Mouse (Mus musculus): ENCODE measurements around the gene Tex46. TPM values are rescaled to one million over a fixed set of nuclear protein-coding genes. Genes with fewer than 3 reads are reported as not detected.

Gene Tex46
- not detected in 2 replicates for polyA plus RNA-seq (2015; fragmentation: Nextera tagmentation; extraction: Ambion mirVana)

- Histone ChIP-seq H3K36me3 (no peaks in the 10 kb centered on the region), H3K27ac (replicated peaks) (no peak within 1 kb of the TSS), H3K9me3 (no peaks in the 10 kb centered on the region), H3K4me1 (no peaks in the 10 kb centered on the region), H3K27me3 (replicated peaks) (no peaks in the 10 kb centered on the region), H3K9ac (no peak within 1 kb of the TSS), H3K4me2 (no peak within 1 kb of the TSS), H3K4me3 (no peak within 1 kb of the TSS)
- ATAC-seq (ENCODE audit: extremely low read depth, insufficient number of reproducible peaks, low FRiP score, low TSS enrichment) = no peak
- 53% methylated on average over 4 of the region's 4 CpGs for WGBS
These were observed at the start of gene Tex46 for GRCm38 (mm10) chr4:136610387-136610856. TSS of gene Tex46 (plus strand) at chr4:136610437.

- no peak for ATAC-seq (ENCODE audit: extremely low read depth, insufficient number of reproducible peaks, low FRiP score, low TSS enrichment)
- Histone ChIP-seq H3K27ac (replicated peaks) (no peak overlapping the region), H3K36me3 (peaks cover 95% of the 10 kb centered on the region), H3K27me3 (replicated peaks) (no peaks in the 10 kb centered on the region), H3K9ac (no peak overlapping the region), H3K4me3 (no peak overlapping the region), H3K4me1 (peaks cover 22% of the 10 kb centered on the region), H3K4me2 (no peak overlapping the region), H3K9me3 (no peaks in the 10 kb centered on the region)
- WGBS = 88% methylated on average over 6 of the region's 6 CpGs
These were observed 47.5 kb upstream of the Tex46 start for GRCm38 (mm10) chr4:136562755-136563154.

- H3K4me3 ChIP-seq = no peak overlapping the region
- no peaks in the 10 kb centered on the region for H3K9me3 ChIP-seq
- H3K27me3 ChIP-seq (replicated peaks) = no peaks in the 10 kb centered on the region
- no peak overlapping the region for H3K27ac ChIP-seq (replicated peaks)
- no peak for ATAC-seq (ENCODE audit: extremely low read depth, insufficient number of reproducible peaks, low FRiP score, low TSS enrichment)
- H3K4me2 ChIP-seq = no peak overlapping the region
- no peak overlapping the region for H3K9ac ChIP-seq
- peaks cover 13% of the 10 kb centered on the region for H3K4me1 ChIP-seq
- peaks cover 89% of the 10 kb centered on the region for H3K36me3 ChIP-seq
- WGBS = 82% methylated on average over 3 of the region's 3 CpGs
These were observed 41.6 kb upstream of the Tex46 start for GRCm38 (mm10) chr4:136568629-136569028.

GRCm38 (mm10) chr4:136569998-136570397 is 40.2 kb upstream of the Tex46 start:
- H3K4me2 ChIP-seq = no peak overlapping the region
- ATAC-seq (ENCODE audit: extremely low read depth, insufficient number of reproducible peaks, low FRiP score, low TSS enrichment) = no peak
- no peaks in the 10 kb centered on the region for H3K27me3 ChIP-seq (replicated peaks)
- H3K9ac ChIP-seq = no peak overlapping the region
- peaks cover 81% of the 10 kb centered on the region for H3K36me3 ChIP-seq
- no peak overlapping the region for H3K4me3 ChIP-seq
- no peaks in the 10 kb centered on the region for H3K9me3 ChIP-seq
- H3K27ac ChIP-seq (replicated peaks) = no peak overlapping the region
- peaks cover 17% of the 10 kb centered on the region for H3K4me1 ChIP-seq

- H3K27ac ChIP-seq (replicated peaks) = no peak overlapping the region
- no peak overlapping the region for H3K9ac ChIP-seq
- peaks cover 6% of the 10 kb centered on the region; the same call in 1 of the 2 replicates for H3K36me3 ChIP-seq
- H3K27me3 ChIP-seq (replicated peaks) = no peaks in the 10 kb centered on the region
- H3K4me1 ChIP-seq = peaks cover 46% of the 10 kb centered on the region
- no peaks in the 10 kb centered on the region for H3K9me3 ChIP-seq
- ATAC-seq (ENCODE audit: extremely low read depth, insufficient number of reproducible peaks, low FRiP score, low TSS enrichment) = no peak
- no peak overlapping the region for H3K4me2 ChIP-seq
- 87% methylated on average over 3 of the region's 3 CpGs for WGBS
- no peak overlapping the region for H3K4me3 ChIP-seq
These were observed 28.4 kb upstream of the Tex46 start for GRCm38 (mm10) chr4:136581885-136582284.

GRCm38 (mm10) chr4:136587221-136587827 is 22.9 kb upstream of the Tex46 start:
- no peak for ATAC-seq (ENCODE audit: extremely low read depth, insufficient number of reproducible peaks, low FRiP score, low TSS enrichment)
- Histone ChIP-seq H3K4me2 (no peak overlapping the region), H3K27ac (replicated peaks) (no peak overlapping the region), H3K27me3 (replicated peaks) (no peaks in the 10 kb centered on the region), H3K36me3 (peaks cover 16% of the 10 kb centered on the region), H3K9me3 (no peaks in the 10 kb centered on the region), H3K9ac (0 out of 2 replicates have a peak overlapping the region, but pooled peaks have one; percentile 7), H3K4me1 (peaks cover 37% of the 10 kb centered on the region), H3K4me3 (no peak overlapping the region)
- 84% methylated on average over 4 of the region's 4 CpGs for WGBS

GRCm38 (mm10) chr4:136588003-136588402 is 22.2 kb upstream of the Tex46 start:
- no peaks in the 10 kb centered on the region for H3K27me3 ChIP-seq (replicated peaks)
- H3K9me3 ChIP-seq = no peaks in the 10 kb centered on the region
- H3K36me3 ChIP-seq = peaks cover 20% of the 10 kb centered on the region
- H3K27ac ChIP-seq (replicated peaks) = no peak overlapping the region
- H3K4me3 ChIP-seq = no peak overlapping the region
- H3K4me2 ChIP-seq = no peak overlapping the region
- no peak for ATAC-seq (ENCODE audit: extremely low read depth, insufficient number of reproducible peaks, low FRiP score, low TSS enrichment)
- WGBS = 43% methylated on average over 4 of the region's 4 CpGs
- no peak overlapping the region for H3K9ac ChIP-seq
- H3K4me1 ChIP-seq = peaks cover 36% of the 10 kb centered on the region

GRCm38 (mm10) chr4:136592111-136592510 is 18.1 kb upstream of the Tex46 start:
- Histone ChIP-seq H3K4me3 (no peak overlapping the region), H3K27ac (replicated peaks) (no peak overlapping the region), H3K9me3 (no peaks in the 10 kb centered on the region), H3K27me3 (replicated peaks) (no peaks in the 10 kb centered on the region), H3K4me2 (no peak overlapping the region), H3K36me3 (peaks cover 20% of the 10 kb centered on the region), H3K4me1 (peaks cover 41% of the 10 kb centered on the region), H3K9ac (no peak overlapping the region)
- WGBS = 61% methylated on average over 4 of the region's 4 CpGs
- ATAC-seq (ENCODE audit: extremely low read depth, insufficient number of reproducible peaks, low FRiP score, low TSS enrichment) = no peak

- ATAC-seq (ENCODE audit: extremely low read depth, insufficient number of reproducible peaks, low FRiP score, low TSS enrichment) = no peak
- H3K9ac ChIP-seq = no peak overlapping the region
- H3K4me1 ChIP-seq = peaks cover 40% of the 10 kb centered on the region
- no peaks in the 10 kb centered on the region for H3K9me3 ChIP-seq
- H3K27ac ChIP-seq (replicated peaks) = no peak overlapping the region
- H3K36me3 ChIP-seq = peaks cover 20% of the 10 kb centered on the region
- no peaks in the 10 kb centered on the region for H3K27me3 ChIP-seq (replicated peaks)
- H3K4me2 ChIP-seq = no peak overlapping the region
- WGBS = 86% methylated on average over 2 of the region's 2 CpGs
- H3K4me3 ChIP-seq = no peak overlapping the region
These were observed 16.2 kb upstream of the Tex46 start for GRCm38 (mm10) chr4:136594006-136594405.

GRCm38 (mm10) chr4:136595221-136595620 is 15.0 kb upstream of the Tex46 start:
- Histone ChIP-seq H3K4me1 (peaks cover 41% of the 10 kb centered on the region), H3K4me3 (no peak overlapping the region), H3K4me2 (no peak overlapping the region), H3K9ac (no peak overlapping the region), H3K36me3 (peaks cover 16% of the 10 kb centered on the region), H3K9me3 (no peaks in the 10 kb centered on the region), H3K27me3 (replicated peaks) (no peaks in the 10 kb centered on the region), H3K27ac (replicated peaks) (no peak overlapping the region)
- ATAC-seq (ENCODE audit: extremely low read depth, insufficient number of reproducible peaks, low FRiP score, low TSS enrichment) = no peak
- 82% methylated on average over 6 of the region's 6 CpGs for WGBS

- 81% methylated on average over 7 of the region's 7 CpGs for WGBS
- ATAC-seq (ENCODE audit: extremely low read depth, insufficient number of reproducible peaks, low FRiP score, low TSS enrichment) = no peak
- Histone ChIP-seq H3K9ac (no peak overlapping the region), H3K4me3 (no peak overlapping the region), H3K27ac (replicated peaks) (no peak overlapping the region), H3K27me3 (replicated peaks) (no peaks in the 10 kb centered on the region), H3K36me3 (no peaks in the 10 kb centered on the region), H3K4me1 (peaks cover 41% of the 10 kb centered on the region), H3K9me3 (no peaks in the 10 kb centered on the region), H3K4me2 (no peak overlapping the region)
These were observed 11.9 kb upstream of the Tex46 start for GRCm38 (mm10) chr4:136598268-136598876.

- no peak overlapping the region for H3K4me2 ChIP-seq
- H3K36me3 ChIP-seq = no peaks in the 10 kb centered on the region
- no peak for ATAC-seq (ENCODE audit: extremely low read depth, insufficient number of reproducible peaks, low FRiP score, low TSS enrichment)
- 95% methylated on average over 3 of the region's 3 CpGs for WGBS
- no peaks in the 10 kb centered on the region for H3K9me3 ChIP-seq
- H3K4me1 ChIP-seq = peaks cover 26% of the 10 kb centered on the region
- no peak overlapping the region for H3K27ac ChIP-seq (replicated peaks)
- no peak overlapping the region for H3K9ac ChIP-seq
- no peak overlapping the region for H3K4me3 ChIP-seq
- H3K27me3 ChIP-seq (replicated peaks) = no peaks in the 10 kb centered on the region
These were observed 10.4 kb upstream of the Tex46 start for GRCm38 (mm10) chr4:136599869-136600268.
